Mouse (Mus musculus): ENCODE data around the gene Trip13. TPM values are rescaled to one million over a fixed set of nuclear protein-coding genes. Genes with fewer than 3 reads are reported as not detected.

Gene Trip13
- total RNA-seq, 2 experiments from 2014 or later: 37.5 to 52.3 TPM

DNA sequence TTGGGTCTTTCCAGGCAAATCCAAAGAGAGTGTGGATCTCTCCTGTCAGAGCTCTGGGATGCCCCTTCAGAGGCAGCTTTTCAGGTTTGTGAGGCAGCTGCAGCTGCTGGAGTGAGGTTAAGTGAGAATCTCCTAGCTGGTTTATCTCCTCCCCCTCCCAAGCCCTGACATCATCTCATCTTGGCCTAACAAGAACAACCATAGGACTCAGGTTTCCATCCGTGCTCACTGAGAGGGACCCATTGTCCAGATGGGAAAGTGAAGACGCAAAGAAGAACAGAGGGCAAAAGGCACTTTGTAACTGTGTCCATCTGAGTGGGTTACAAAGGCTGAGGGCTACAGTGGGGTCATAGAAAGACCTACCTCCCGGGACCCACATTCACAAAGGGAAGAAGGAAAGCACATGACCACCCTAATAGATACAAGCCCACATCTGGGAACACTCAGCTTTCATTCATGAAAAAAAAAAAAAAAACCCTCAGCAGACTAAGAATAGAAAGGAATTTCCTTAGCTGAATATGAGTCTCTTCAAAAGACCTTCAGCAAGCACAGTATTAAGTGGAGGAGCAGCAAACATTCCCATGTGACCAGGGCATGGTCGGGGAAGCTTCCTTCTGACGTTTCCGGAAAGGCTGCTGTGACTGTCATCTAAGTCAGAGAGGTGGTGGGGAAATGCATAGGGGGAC, 44.9 kb downstream of the Trip13 start:
- no peak for ATAC-seq (replicated peaks; ENCODE audit: low FRiP score, low TSS enrichment, poor library complexity, severe bottlenecking)

DNA sequence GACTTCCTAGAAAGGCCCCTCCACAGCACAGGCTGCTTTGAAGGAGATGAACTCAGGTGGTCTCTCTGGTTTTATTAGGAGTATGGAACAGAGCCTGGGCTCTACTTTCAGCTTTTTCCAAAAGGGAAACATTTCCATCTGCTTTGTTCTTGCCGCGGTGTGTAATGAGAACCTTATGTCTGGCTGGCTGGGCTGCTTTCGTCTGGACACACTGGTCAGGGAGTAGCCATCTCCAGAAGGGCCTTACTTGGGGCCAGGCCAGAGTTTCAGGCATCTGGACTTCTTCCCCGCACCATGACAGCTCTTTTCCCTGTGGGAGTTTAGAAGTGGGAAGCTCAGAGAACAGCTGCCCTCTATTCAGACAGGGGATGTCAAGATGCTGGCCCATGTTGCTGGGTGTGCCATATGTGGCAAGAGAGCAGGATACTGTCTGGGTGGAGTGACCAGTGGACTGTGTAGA, 50.1 kb downstream of the Trip13 start:
- ATAC-seq (replicated peaks; ENCODE audit: low FRiP score, low TSS enrichment, poor library complexity, severe bottlenecking): no peak

DNA sequence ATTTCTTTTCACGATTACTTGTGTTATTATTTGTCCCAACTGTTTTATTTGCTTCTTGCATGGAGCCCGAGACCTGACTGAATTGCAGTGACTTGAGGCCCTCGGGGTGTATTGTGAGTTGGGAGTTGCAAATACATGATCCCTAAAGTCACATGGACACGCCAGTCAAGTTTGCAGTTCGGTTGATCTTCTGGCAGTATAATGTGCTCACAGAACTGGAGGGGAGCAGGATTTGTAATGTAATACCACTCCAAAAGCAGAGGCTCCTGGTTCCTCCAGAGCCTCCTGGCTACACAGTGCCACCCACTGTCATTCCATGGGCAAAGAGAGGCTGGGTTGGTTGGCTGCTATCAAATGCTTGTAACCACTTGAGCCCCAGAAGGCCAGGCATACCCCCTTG, 51.0 kb downstream of the Trip13 start:
- no peak for ATAC-seq (replicated peaks; ENCODE audit: low FRiP score, low TSS enrichment, poor library complexity, severe bottlenecking)

DNA sequence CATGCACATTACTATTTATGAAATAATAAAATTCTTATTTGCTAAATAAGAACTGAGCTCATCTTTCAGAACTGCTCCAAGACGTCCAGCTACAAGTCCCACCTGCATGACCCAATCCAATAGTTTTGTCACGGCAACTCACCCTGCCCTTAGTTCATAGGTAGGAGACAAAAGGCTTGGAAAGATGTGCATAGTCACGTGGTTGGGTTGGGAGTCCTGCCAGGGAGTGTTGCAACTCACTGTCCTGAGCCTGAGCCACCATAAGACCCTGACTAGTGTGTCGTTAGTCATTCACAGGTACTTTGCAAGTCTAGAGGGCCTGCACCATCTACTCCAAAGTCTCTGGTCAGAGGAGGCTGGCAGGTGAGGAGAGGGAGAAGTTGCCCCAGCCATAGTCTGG, 51.5 kb downstream of the Trip13 start:
- ATAC-seq (replicated peaks; ENCODE audit: low FRiP score, low TSS enrichment, poor library complexity, severe bottlenecking): no peak

DNA sequence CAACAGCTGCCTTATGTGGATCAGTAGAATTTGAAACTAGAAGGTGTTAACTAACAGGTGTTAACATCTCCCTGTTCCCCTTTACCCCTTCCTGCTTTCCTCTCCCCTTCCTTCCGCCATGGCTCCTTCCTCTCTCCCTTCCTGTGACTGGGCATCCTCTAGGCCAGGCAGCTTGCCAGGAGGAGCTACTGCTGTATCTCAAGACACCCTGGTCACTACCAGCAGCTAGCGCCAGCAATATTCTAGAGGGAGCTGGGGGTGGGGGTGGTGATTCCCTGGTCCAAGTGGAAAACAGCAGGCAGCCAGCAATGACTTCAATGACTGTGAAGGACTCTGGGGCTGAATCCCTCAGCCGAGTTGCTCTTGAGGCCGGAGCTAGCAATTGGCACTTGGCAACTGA, 51.9 kb downstream of the Trip13 start:
- ATAC-seq (replicated peaks; ENCODE audit: low FRiP score, low TSS enrichment, poor library complexity, severe bottlenecking): no peak

DNA sequence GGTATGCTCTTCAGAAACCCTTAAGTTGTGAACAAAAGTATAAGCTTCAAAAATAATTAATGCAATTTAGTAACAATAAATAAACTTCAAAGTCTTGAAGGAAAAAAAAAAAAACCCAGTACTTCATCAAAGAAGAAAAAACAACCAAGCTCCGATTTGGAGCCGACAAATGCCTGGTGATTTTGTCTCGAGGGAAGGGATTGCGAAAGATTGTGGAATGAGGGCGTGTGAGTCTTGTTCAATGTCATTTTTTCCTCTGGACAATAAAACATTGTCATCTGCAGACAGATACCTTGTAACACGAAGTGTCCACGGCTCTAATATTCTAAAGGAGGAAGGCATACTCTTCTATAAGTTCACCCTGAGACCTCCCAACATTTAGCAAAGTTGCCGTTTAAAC, 56.2 kb downstream of the Trip13 start:
- ATAC-seq (replicated peaks; ENCODE audit: low FRiP score, low TSS enrichment, poor library complexity, severe bottlenecking): no peak

DNA sequence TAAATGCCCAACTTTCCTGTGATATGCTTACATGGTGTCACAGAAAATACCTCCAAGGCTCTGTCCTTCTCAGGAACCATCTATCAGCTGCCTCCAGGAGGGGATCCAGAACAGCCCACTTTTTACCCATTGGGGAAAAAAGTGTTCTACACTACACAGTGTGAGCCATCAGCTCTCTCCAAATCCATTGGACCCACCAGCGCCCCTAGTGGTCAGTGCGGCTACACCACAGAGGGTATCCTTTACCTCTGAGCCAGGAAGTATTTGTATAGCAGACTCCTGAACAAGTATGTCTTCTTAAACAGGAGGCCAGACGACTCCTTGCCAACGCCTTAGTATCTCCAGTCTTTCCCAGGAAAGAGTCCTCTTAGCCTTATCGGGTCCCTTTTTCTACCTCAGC, 57.8 kb downstream of the Trip13 start:
- peak; percentile 67 for ATAC-seq (replicated peaks; ENCODE audit: low FRiP score, low TSS enrichment, poor library complexity, severe bottlenecking)

DNA sequence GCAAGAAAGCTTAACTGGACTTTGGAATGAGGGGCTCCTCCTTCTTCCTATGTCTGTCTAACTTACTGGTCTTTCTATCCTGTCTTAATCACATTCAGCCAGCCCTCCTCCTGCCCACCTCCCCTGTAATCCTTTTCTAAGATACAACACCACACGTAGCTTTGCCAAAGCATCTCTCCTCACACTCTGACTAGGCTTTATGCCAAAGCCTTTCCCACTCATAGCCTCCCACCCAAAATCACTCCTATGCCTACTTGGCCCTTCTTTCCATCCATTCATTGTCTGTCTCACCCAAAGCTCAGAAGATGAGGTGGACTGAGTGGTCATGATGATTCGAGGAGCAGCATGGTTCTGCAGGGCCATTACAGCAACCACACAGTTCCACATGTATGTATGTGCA, 65.4 kb downstream of the Trip13 start:
- no peak for ATAC-seq (replicated peaks; ENCODE audit: low FRiP score, low TSS enrichment, poor library complexity, severe bottlenecking)

Other genes with a start within 250 kb of the Trip13 start
- 2.0 and 5.1 TPM in 2 replicates for gene Slc6a19, start 232.9 kb downstream of the Trip13 start, total RNA-seq (2014; fragmentation: Nextera tagmentation)
- gene Slc6a19, start 232.9 kb downstream of the Trip13 start, total RNA-seq (2017): not detected in 2 replicates
- 13.3 and 15.4 TPM in 2 replicates for gene Slc12a7, start 204.7 kb downstream of the Trip13 start, total RNA-seq (2014; fragmentation: Nextera tagmentation)
- gene Slc12a7, start 204.7 kb downstream of the Trip13 start, total RNA-seq (2017): 2.2 and 3.5 TPM in 2 replicates
- gene Nkd2, start 90.2 kb downstream of the Trip13 start, total RNA-seq (2014; fragmentation: Nextera tagmentation): not detected in 2 replicates
- not detected in 2 replicates for gene Nkd2, start 90.2 kb downstream of the Trip13 start, total RNA-seq (2017)
- gene Brd9, start within 50 bp of the Trip13 start, total RNA-seq (2014; fragmentation: Nextera tagmentation): 27.7 and 39.5 TPM in 2 replicates
- 63.8 and 65.3 TPM in 2 replicates for gene Brd9, start within 50 bp of the Trip13 start, total RNA-seq (2017)
- gene Zdhhc11, start 26.1 kb upstream of the Trip13 start, total RNA-seq (2014; fragmentation: Nextera tagmentation): not detected in 2 replicates
- gene Zdhhc11, start 26.1 kb upstream of the Trip13 start, total RNA-seq (2017): not detected in 2 replicates
- gene Tppp, start 71.6 kb upstream of the Trip13 start, total RNA-seq (2014; fragmentation: Nextera tagmentation): 0.63 and 5.7 TPM in 2 replicates
- 0.15 and 0.66 TPM in 2 replicates for gene Tppp, start 71.6 kb upstream of the Trip13 start, total RNA-seq (2017)
- 12.3 and 12.5 TPM in 2 replicates for gene Cep72, start 124.5 kb upstream of the Trip13 start, total RNA-seq (2014; fragmentation: Nextera tagmentation)
- 6.5 and 6.7 TPM in 2 replicates for gene Cep72, start 124.5 kb upstream of the Trip13 start, total RNA-seq (2017)
- not detected in 2 replicates for gene Slc9a3, start 183.7 kb upstream of the Trip13 start, total RNA-seq (2014; fragmentation: Nextera tagmentation)
- not detected in 2 replicates for gene Slc9a3, start 183.7 kb upstream of the Trip13 start, total RNA-seq (2017)